Mouse (Mus musculus) cerebellum, adult 2 months (tissue): ENCODE results near the gene 4930572O03Rik.
"Not testable (repeated sequence)": the region's sequence is repeated elsewhere in the genome, so short reads cannot be mapped to it uniquely, and the experiment has no call there.

Experiments
- CTCF ChIP-seq: fragments of 200-500 bp; IDR thresholded peaks from 2 replicates; pipeline ENCODE4 v1.5.1; 2011; ENCODE audit warnings: low read depth, mild to moderate bottlenecking, control low read depth, low read length, moderate library complexity, borderline replicate concordance; ENCODE audit not compliant: insufficient read depth
- POLR2A ChIP-seq: fragments of 200-500 bp; IDR thresholded peaks from 2 replicates; pipeline ENCODE4 v1.6.1; 2011; ENCODE audit warnings: low read length, control low read depth, borderline replicate concordance; ENCODE audit not compliant: insufficient read depth

DNA sequence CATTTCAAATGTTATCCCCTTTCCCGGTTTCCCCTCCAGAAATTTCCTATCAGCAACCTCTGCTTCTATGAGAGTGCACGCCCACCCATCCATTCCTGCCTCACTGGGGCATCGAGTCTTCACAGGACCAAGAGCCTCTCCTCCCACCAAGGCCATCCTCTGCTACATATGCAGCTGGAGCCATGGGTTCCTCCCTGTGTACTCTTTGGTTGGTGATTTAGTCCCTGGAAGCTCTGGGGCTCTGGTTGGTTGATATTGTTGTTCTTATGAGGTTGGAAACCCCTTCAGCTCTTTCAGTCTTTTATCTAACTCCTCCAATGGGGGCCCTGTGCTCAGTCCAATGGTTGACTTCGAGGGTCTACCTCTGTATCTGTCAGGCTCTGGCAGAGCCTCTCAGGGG is 35.0 kb upstream of the 4930572O03Rik start:
- not testable (repeated sequence) for TF ChIP-seq CTCF, POLR2A
